Mouse (Mus musculus) midbrain, embryonic 14.5 days (tissue): ENCODE measurements around the gene Mthfr. TPM values are rescaled to one million over a fixed set of nuclear protein-coding genes. Genes with fewer than 3 reads are reported as not detected.

Experiments
- ATAC-seq: fragments of 200-750 bp; cut with Nextera tagmentation; 2 replicates; pipeline ENCODE4 v1.8.0; 2017; ENCODE audit warnings: moderate number of reproducible peaks, moderate library complexity; ENCODE audit not compliant: low FRiP score, low TSS enrichment
- DNase-seq: peaks from one replicate; pipeline ENCODE4 v3.0.0-alpha.2; 2015
- H3K27ac ChIP-seq: fragments of 300-500 bp; sonication (generic); replicated peaks from 2 replicates; pipeline ENCODE4 v1.5.1; 2014; ENCODE audit warnings: mild to moderate bottlenecking, low read depth, low read length, moderate library complexity
- H3K27me3 ChIP-seq: fragments of 300-500 bp; sonication (generic); 2 replicates; pipeline ENCODE4 v1.6.1; 2014; ENCODE audit warnings: low read length, control low read depth, mixed read lengths; ENCODE audit not compliant: control insufficient read depth, insufficient read depth
- H3K36me3 ChIP-seq: fragments of 300-500 bp; sonication (generic); 2 replicates; pipeline ENCODE4 v1.6.1; 2014; ENCODE audit warnings: low read length, control low read depth; ENCODE audit not compliant: control insufficient read depth, insufficient read depth
- H3K4me1 ChIP-seq: fragments of 300-500 bp; sonication (generic); 2 replicates; pipeline ENCODE4 v1.6.1; 2014; ENCODE audit warnings: mild to moderate bottlenecking, antibody characterized with exemption, low read length, control low read depth; ENCODE audit not compliant: control insufficient read depth, insufficient read depth
- H3K4me2 ChIP-seq: fragments of 300-500 bp; sonication (generic); 2 replicates; pipeline ENCODE4 v1.6.1; 2014; ENCODE audit warnings: mild to moderate bottlenecking, low read length, moderate library complexity
- H3K4me3 ChIP-seq: fragments of 300-500 bp; sonication (generic); replicated peaks from 2 replicates; pipeline ENCODE4 v1.5.1; 2014; ENCODE audit warnings: low read depth, low read length
- H3K9ac ChIP-seq: fragments of 300-500 bp; sonication (generic); replicated peaks from 2 replicates; pipeline ENCODE4 v1.6.1; 2014; ENCODE audit warnings: mild to moderate bottlenecking, low read length, moderate library complexity
- H3K9me3 ChIP-seq: fragments of 300-500 bp; sonication (generic); 2 replicates; pipeline ENCODE4 v1.6.1; 2016; ENCODE audit warnings: low read length, control low read depth, mixed read lengths; ENCODE audit not compliant: control insufficient read depth
- WGBS: fragments of 180-500 bp; shearing (Covaris S2); extraction: QIAGEN DNeasy Blood & Tissue Kit; methylation state at CpG from one replicate; pipeline ENCODE4 v1.1.7; 2014; 5-methylcytosine and 5-hydroxymethylcytosine counted together
- polyA plus RNA-seq: library from polyadenylated mRNA; unstranded; fragments of >200 nt; fragmentation: Nextera tagmentation; extraction: Ambion mirVana; gene quantifications from 2 replicates; pipeline ENCODE4 v1.2.1, GENCODE M21; 2014

The Mthfr gene
- polyA plus RNA-seq, 1 experiment from 2014 or later, result 25.4 TPM

GRCm38 (mm10) chr4:148066401-148066744, 27.5 kb downstream of the Mthfr start:
- ATAC-seq (no peak), DNase-seq (no peak)
- Histone ChIP-seq H3K4me2 (no peak overlapping the region), H3K4me3 (no peak overlapping the region), H3K9me3 (no peaks in the 10 kb centered on the region), H3K27ac (no peak overlapping the region), H3K27me3 (no peaks in the 10 kb centered on the region), H3K4me1 (no peaks in the 10 kb centered on the region), H3K9ac (no peak overlapping the region), H3K36me3 (no peaks in the 10 kb centered on the region)
- 31% methylated on average over 9 of the region's 9 CpGs for WGBS

GRCm38 (mm10) chr4:148067346-148067745, 28.5 kb downstream of the Mthfr start:
- DNase-seq, result no peak
- Histone ChIP-seq H3K4me1 (no peaks in the 10 kb centered on the region), H3K4me2 (no peak overlapping the region), H3K36me3 (no peaks in the 10 kb centered on the region), H3K9me3 (no peaks in the 10 kb centered on the region), H3K4me3 (no peak overlapping the region), H3K27me3 (no peaks in the 10 kb centered on the region), H3K9ac (no peak overlapping the region), H3K27ac (no peak overlapping the region)
- no peak for ATAC-seq
- WGBS, result 79% methylated on average over 8 of the region's 8 CpGs

GRCm38 (mm10) chr4:148069602-148070218, 30.8 kb downstream of the Mthfr start:
- H3K4me2 ChIP-seq, result no peak overlapping the region
- ATAC-seq, result no peak
- 76% methylated on average over 9 of the region's 9 CpGs for WGBS

GRCm38 (mm10) chr4:148071508-148071907, 32.6 kb downstream of the Mthfr start:
- DNase-seq (no peak), ATAC-seq (no peak)
- WGBS, result 61% methylated on average over 5 of the region's 5 CpGs
- Histone ChIP-seq H3K27me3 (no peaks in the 10 kb centered on the region), H3K27ac (no peak overlapping the region), H3K4me2 (no peak overlapping the region), H3K9me3 (no peaks in the 10 kb centered on the region), H3K4me1 (0 out of 2 replicates have a peak, but pooled peaks cover 4% of the 10 kb centered on the region), H3K36me3 (no peaks in the 10 kb centered on the region), H3K4me3 (no peak overlapping the region), H3K9ac (no peak overlapping the region)

More at GRCm38 (mm10) chr4:148069602-148070218, 30.8 kb downstream of the Mthfr start:
- no peaks in the 10 kb centered on the region for H3K27me3 ChIP-seq
- H3K9me3 ChIP-seq, result no peaks in the 10 kb centered on the region
- H3K36me3 ChIP-seq, result no peaks in the 10 kb centered on the region
- no peak overlapping the region for H3K27ac ChIP-seq
- no peak for DNase-seq
- H3K4me1 ChIP-seq, result no peaks in the 10 kb centered on the region
- no peak overlapping the region for H3K4me3 ChIP-seq
- no peak overlapping the region for H3K9ac ChIP-seq

- no peak overlapping the region for H3K9ac ChIP-seq
- peak; percentile 68 for DNase-seq
- 49% methylated on average over 17 of the region's 17 CpGs for WGBS
- no peak overlapping the region for H3K4me3 ChIP-seq
- no peaks in the 10 kb centered on the region for H3K36me3 ChIP-seq
- H3K27ac ChIP-seq, result no peak overlapping the region
- H3K9me3 ChIP-seq, result no peaks in the 10 kb centered on the region
- peak overlapping the region; percentile 54 for H3K4me2 ChIP-seq
- no peak for ATAC-seq
- H3K27me3 ChIP-seq, result no peaks in the 10 kb centered on the region
- 0 out of 2 replicates have a peak, but pooled peaks cover 4% of the 10 kb centered on the region for H3K4me1 ChIP-seq
Measured at GRCm38 (mm10) chr4:148074521-148075189, 35.8 kb downstream of the Mthfr start.

- Histone ChIP-seq H3K36me3 (no peaks in the 10 kb centered on the region), H3K4me2 (peak overlapping the region; percentile 54), H3K4me3 (0 out of 2 replicates have a peak overlapping the region, but pooled peaks have one; percentile 12), H3K4me1 (0 out of 2 replicates have a peak, but pooled peaks cover 4% of the 10 kb centered on the region), H3K9me3 (no peaks in the 10 kb centered on the region), H3K27ac (no peak overlapping the region), H3K27me3 (no peaks in the 10 kb centered on the region), H3K9ac (no peak overlapping the region)
- 37% methylated on average over 21 of the region's 21 CpGs for WGBS
- DNase-seq (peak; percentile 87), ATAC-seq (no peak)
Measured at GRCm38 (mm10) chr4:148075259-148075658, 36.4 kb downstream of the Mthfr start.

- no peak overlapping the region for H3K4me3 ChIP-seq
- no peaks in the 10 kb centered on the region for H3K9me3 ChIP-seq
- DNase-seq (no peak), ATAC-seq (no peak)
- H3K36me3 ChIP-seq, result no peaks in the 10 kb centered on the region
- no peak overlapping the region for H3K4me2 ChIP-seq
- 0 out of 2 replicates have a peak, but pooled peaks cover 4% of the 10 kb centered on the region for H3K4me1 ChIP-seq
- H3K27ac ChIP-seq, result no peak overlapping the region
- H3K9ac ChIP-seq, result no peak overlapping the region
- no peaks in the 10 kb centered on the region for H3K27me3 ChIP-seq
- 92% methylated on average over 6 of the region's 6 CpGs for WGBS
Measured at GRCm38 (mm10) chr4:148075881-148076280, 37.0 kb downstream of the Mthfr start.

GRCm38 (mm10) chr4:148079212-148079611, 40.3 kb downstream of the Mthfr start:
- Histone ChIP-seq H3K9ac (no peak overlapping the region), H3K36me3 (no peaks in the 10 kb centered on the region), H3K4me1 (0 out of 2 replicates have a peak, but pooled peaks cover 4% of the 10 kb centered on the region), H3K4me3 (no peak overlapping the region), H3K9me3 (no peaks in the 10 kb centered on the region), H3K27me3 (no peaks in the 10 kb centered on the region), H3K27ac (no peak overlapping the region), H3K4me2 (no peak overlapping the region)
- DNase-seq (peak; percentile 32), ATAC-seq (no peak)
- 64% methylated on average over 6 of the region's 6 CpGs for WGBS
